Mouse (Mus musculus) left cerebral cortex, postnatal 25 days (tissue): ENCODE results near the gene Slc39a9. TPM values are rescaled to one million over a fixed set of nuclear protein-coding genes. Genes with fewer than 3 reads are reported as not detected.

Experiments used
- DNase-seq, 2 experiments: peaks; one replicate each; pipeline ENCODE4 v3.0.0; 2022; ENCODE audit warnings: low spot score in 2 of 2, mixed read lengths in 1 of 2
- intact Hi-C: fragments of 180-260 bp; cut with DNase I; formaldehyde crosslinking; loops from one replicate; pipeline ENCODE4 v1.15.1; 2025
- total RNA-seq, 2 experiments: library from RNA; stranded (reverse); gene quantifications; 2 replicates each; pipeline ENCODE4 v1.2.3; 2021

The Slc39a9 gene
- total RNA-seq, 2 experiments from 2014 or later = 40.5 to 43.4 TPM

DNA sequence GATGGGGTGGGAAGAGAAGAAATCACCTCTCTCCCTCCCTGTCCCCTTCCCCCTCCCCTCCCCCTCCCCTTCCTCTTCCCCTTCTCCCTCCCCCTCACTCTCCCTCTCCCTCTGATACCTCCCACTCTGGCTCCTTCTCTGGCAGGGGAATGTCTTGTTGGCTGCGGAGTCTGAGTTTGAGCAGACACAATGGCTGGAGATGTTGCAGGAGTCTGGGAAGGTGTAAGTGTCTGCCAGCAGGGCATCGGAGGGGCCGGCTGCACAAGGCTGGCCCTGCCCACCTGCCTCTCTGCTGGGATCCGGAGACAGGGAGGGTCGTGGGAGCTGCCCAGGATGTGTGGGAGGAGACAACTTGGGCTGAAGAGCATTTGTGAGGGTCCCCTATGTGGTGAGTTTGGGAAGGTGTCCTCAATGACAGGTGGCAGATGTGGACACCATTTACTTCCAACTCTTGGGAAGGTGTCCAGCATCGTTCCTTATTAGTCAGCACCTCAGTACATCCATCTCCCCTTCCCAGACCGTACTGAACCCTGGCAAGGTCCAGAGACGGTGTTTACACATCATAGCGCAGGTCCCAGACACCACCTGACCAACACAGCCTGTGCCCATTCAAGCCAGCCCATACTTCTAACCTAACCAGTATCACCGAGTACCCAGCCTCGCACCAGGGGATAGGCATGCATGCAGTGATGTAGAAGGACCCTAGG lies 62.7 kb downstream of the Slc39a9 start:
- DNase-seq = no peak
- intact Hi-C loops = no loop called here

DNA sequence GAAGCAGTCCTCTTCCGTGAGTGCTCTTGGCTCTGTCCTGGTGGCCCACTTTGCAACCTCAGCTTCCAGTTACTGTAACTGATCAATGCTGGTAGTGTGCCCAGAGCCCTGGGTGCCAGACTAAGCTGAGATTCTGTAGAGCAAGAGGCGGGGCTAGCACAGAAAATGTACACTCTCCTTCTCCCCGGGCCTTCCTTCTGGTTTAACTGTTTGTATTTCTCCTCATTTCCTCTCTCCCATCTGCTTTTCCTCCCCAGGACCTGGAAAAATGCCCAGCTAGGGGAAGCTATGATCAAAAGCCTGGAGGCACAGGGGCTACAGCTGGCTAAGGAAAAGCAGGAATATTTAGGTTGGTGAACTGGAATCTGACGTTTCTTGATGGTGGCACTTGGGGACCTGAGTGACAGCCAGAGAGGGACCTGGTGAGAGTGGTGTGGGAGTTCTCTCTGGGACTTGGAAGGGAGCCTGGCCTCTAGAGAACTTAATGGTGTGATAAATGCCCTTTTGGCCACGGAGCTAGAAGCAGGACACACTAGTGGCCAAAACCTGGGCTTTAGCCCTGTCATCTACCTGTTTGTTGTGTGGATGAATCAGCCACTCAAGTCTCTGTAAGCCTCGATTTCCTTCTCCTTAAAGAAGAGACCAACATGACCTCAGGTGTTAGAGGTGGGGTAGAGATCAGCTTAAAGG lies 63.4 kb downstream of the Slc39a9 start:
- peak in 1 of 2 experiments; percentile 14 for DNase-seq
- intact Hi-C loops = no loop called here

DNA sequence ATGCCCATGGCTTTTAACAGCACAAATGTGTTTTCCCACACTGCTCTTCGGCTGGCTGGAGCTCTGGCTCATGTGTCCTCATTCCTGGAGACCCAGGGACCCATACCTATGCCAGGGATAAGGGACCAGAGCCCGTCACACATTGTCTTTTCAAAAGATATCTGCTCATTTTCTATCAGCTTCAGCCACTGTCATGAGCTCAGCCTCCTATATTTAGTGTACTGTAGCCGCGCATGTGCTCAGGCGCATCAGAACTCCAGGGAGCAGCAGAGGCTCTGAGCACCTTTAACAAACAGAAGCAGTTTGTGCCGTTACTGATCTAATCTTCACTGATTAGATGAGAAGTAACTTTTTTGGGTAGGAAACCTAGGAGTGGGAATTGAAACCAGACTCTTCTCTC lies 72.2 kb downstream of the Slc39a9 start:
- intact Hi-C loops = no loop called here
- no peak for DNase-seq

DNA sequence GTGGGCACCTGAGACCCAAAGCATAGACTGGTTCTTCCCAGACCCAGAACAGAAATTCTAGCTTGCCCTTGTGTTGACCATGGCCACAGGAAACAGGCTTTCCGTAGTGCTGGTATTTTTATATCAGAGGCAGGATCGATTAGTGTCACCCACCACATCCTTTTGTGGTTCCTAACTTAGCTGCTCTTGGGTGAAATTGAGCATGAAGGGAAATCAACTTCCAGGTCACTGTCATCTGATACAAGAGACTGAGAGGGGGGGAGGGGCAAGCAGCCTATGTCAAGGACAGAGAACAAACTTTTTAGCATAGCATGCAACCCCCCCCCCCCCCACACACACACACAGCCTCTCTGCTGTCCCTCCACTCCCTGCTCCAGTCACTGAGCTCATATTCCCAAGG lies 75.5 kb downstream of the Slc39a9 start:
- intact Hi-C loops = no loop called here
- no peak for DNase-seq

DNA sequence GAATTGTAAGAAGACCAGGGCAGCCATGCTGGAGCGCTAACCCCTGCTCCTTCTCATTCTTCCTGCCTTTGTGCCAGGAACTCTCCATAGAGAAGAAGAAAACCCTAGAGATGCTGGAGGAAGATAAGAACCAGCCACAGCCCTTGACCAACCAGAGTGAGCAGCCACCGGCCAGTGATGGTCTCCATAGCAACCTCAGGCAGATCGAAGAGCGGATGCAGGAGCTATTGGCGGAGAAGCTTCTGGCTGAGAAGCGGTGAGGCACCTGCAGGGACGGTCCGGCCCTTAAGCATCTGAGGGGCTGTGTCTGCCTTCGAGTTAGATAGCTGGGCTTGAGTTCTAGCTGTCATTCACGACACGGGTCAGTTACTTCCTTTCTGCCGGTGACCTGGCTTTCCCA lies 76.8 kb downstream of the Slc39a9 start:
- intact Hi-C loops = loop anchor here (5.0 kb wide), 2 partner anchors 38 to 218 kb away; no protein-coding TSS in a partner anchor
- no peak for DNase-seq

DNA sequence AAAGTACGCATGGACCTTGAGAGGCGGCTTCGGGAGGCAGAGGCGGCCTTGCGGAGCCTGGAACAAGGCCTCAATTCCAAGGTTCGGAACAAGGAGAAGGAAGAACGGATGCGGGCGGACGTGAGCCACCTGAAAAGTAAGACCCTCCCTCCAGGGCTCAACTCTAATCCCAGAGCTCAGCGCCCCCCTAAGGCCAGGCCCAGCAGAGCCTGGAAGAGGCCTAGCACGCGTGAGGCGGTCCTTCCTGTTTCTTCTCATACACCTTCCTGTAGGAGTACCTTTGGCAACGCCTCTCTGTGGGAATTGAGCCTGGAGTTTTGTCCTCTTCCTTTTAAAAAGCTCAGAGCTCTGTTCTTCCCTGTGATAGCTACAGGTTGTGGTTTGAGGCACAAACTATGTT lies 77.8 kb downstream of the Slc39a9 start:
- intact Hi-C loops = loop anchor here (5.0 kb wide), 2 partner anchors 39 to 219 kb away; no protein-coding TSS in a partner anchor

DNA sequence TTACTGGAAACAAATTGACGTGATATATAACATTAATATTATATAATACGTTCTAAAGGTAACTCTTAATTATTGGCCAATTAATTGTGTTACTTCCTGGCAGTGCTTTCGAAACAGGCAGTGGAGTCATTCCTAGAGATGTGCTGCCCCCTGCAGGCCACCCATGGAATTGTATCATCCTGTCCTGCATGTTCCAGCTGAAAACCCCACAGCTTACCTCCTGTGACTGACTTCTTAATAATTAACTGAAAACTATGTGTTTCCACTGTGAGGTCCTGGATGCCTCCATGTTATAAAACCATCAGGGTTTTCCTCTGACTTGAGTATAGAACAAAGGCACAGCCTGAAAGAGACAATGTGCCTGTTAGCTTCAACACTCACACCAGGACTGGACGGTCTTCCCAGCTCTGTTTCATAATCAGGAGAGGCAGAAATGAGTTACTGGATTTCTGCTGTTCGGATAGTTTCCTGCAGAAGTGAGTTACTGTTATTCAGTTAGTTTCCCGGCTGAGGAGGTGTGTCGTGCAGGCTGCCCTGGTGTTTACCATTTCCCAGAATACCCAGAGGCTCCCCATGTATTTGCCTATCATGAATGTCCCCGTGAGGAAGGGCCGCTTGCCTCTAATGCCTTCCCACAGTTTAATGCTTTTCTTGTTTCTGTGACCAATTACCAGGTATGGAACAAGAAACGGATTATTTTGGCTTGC lies 81.3 kb downstream of the Slc39a9 start:
- peak; percentile 81 to 82 for DNase-seq
- intact Hi-C loops = loop anchor here (2.0 to 5.0 kb wide), 3 partner anchors 43 to 566 kb away; no protein-coding TSS in a partner anchor

More for the DNA sequence above, 77.8 kb downstream of the Slc39a9 start:
- no peak for DNase-seq

DNA sequence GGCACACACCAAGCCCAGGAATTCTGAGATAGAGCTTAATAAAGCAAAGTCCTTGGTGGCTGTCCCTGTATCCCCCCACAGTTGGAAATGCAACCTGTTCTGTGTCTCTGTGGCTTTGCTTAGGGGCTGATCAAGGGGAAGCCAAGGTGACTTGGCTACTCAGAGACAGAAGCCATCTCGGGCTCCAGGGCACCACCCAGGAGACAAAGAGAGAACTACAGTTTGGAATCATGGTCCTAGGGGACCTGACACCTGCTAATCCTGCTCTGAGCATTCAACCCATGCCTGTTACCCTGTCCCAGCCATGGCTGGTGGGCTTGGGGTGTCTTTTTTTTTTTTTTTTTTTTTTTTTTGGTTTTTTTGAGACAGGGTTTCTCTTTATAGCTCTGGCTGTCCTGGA lies 84.5 kb downstream of the Slc39a9 start:
- intact Hi-C loops = no loop called here
- no peak for DNase-seq

DNA sequence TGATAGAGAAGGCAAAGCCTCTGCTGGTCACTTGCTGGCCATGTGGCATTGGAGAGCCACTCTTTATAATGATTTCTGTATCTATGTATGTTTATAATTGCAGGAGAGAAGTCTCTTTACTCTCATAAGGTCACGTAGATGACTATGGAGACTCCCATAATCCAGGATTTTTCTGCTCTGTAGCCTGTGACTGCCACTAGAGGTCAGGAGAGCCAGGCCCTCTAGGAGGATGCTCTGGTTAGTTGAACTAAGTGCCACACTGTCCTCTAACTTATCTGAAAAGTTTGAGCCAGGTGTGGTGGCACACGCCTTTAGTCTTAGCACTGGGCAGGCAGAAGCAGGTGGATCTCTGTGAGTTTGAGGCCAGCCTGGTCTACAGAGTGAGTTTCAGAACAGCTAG lies 85.1 kb downstream of the Slc39a9 start:
- DNase-seq = no peak
- intact Hi-C loops = no loop called here

DNA sequence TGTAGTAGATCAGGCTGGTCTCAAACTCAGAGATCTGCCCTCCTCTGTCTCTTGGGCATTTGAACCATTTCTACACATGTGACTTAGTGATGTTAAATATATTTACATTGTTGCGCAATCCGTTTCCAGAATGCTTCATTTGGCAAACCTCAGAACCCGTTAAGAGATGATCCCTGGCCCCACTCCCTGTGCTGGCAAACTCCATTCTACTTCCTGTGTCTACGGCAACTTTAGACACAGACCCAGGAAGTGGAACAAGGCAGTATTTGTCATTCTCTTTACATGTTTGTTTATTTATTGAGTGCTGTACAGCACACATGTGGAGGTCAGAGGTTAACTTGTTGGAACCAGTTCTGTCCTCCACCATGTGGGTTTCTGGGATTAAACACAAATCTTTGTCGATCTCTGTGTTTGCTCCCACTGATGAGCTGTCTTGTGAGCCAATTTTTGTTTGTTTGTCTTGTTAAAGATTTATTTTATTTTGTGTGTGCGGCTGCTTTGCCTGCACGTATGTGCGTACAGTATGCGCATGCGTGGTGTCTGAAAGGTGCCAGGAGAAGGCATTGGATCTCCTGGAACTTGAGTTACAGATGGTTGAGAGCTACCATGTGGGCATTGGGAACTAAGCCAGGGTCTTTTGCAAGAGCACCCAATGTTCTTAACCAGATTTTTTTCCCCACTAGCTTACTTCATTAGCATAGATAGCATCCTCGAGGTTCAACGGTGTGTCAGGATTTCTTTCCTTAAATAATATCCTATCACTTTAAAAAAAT lies 86.3 kb downstream of the Slc39a9 start:
- intact Hi-C loops = loop anchor here (1.0 kb wide), 1 partner anchor 30 kb away; the partner anchor contains the start of gene Ccdc177
- DNase-seq = peak; percentile 9 to 58

DNA sequence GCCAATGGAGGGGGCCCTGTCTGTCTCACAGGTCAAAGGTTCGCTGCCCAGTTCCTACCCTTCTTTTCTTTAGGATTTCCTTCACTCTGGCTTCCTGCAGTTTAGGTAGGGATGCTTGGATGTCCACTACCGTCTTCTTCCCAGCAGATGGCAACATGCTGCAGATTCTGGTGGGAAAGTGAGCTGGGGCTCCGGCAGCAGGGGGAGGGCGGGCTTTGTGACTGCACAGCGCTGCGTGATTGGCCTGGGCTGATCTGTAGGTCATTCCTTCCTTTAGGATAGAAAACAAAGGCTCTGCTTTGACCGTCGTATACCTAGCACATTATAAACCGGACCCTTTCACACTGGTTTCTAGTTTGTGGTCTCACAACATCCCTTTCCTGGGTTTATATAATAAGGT lies 86.9 kb downstream of the Slc39a9 start:
- intact Hi-C loops = loop anchor here (1.0 kb wide), 1 partner anchor 30 kb away; the partner anchor contains the start of gene Ccdc177
- peak; percentile 74 to 86 for DNase-seq

Other genes starting within 250 kb of the Slc39a9 start
- gene Dcaf5, start 207.3 kb upstream of the Slc39a9 start, total RNA-seq = 10 to 100 TPM; 83.2 to 90.6 TPM
- gene Exd2, start 180.8 kb upstream of the Slc39a9 start, total RNA-seq = 100 to 1,000 TPM; 121 to 131 TPM
- 10 to 100 TPM; 79.8 to 83.1 TPM for gene Galnt16, start 125.6 kb upstream of the Slc39a9 start, total RNA-seq
- gene Erh, start 458 bp downstream of the Slc39a9 start, total RNA-seq = 10 to 100 TPM; 33.6 to 41.2 TPM
- 1 to 10 TPM; 1.6 to 1.8 TPM for gene Plekhd1, start 48.7 kb downstream of the Slc39a9 start, total RNA-seq
- 10 to 100 TPM; 12.9 to 15.5 TPM for gene Ccdc177, start 116.8 kb downstream of the Slc39a9 start, total RNA-seq
- gene Susd6, start 146.6 kb downstream of the Slc39a9 start, total RNA-seq = 10 to 100 TPM; 32.1 to 32.9 TPM